Mouse (Mus musculus): ENCODE measurements around the gene Spata16. TPM values are rescaled to one million over a fixed set of nuclear protein-coding genes. Genes with fewer than 3 reads are reported as not detected.

Gene Spata16
- total RNA-seq (2012; rRNA removed) (not detected in 2 replicates), polyA plus RNA-seq (2012; ENCODE audit: insufficient read depth in 1 of 2, insufficient read length in 2 of 2, low read depth in 1 of 2, low replicate concordance in 2 of 2, missing spikeins in 1 of 2) (not detected)

DNA sequence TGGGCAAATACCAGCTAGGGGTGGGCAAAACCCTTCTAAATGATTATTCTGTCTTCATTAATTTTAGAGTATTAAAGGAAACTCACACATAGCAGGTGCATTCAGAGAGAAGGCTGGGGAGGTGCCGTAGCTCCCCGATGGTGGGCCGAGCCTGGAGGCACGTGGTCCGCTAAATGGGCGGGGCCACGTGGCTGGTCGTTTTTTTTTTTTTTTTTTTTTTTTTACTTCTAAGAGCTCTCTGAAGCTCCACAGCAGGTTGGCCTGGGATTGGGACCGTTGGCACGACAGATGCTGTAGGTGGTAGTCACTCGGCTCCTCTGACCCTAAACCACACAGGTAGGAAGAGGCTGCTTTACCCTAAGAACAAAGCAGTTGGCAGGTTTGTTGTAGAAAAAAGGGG is at the start of gene Spata16:
Gene Spata16 (plus strand): TSS at position 219 of the 400 bp plus-strand sequence.
- no peak for DNase-seq (ENCODE audit: low read depth, low spot score)

DNA sequence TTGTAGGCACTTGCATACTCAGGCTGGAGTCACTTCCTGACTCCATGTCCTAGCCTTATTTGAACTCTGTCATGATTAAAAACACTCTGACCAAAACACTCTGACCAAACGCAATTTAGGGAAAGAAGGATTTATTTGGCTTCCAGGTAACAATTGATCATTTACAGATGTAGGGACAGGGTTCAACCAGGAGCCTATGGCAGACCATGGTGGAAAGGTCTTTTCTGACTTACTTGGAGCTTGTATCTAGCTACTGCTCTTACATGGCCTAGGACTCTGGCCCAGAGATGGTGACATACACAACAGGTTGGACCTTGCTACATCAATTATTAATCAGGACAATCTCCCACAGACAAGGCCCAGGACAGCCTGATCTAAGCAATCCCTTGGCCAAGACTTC is 32.6 kb upstream of the Spata16 start:
- Histone ChIP-seq H3K79me2 (ENCODE audit: control insufficient read depth, insufficient read depth, low read length, poor library complexity) (no peaks in the 10 kb centered on the region), H3K36me3 (ENCODE audit: control insufficient read depth in 1 of 2, insufficient read depth in 2 of 2, low read length in 2 of 2) (no peaks in the 10 kb centered on the region), H3K27me3 (ENCODE audit: control insufficient read depth in 1 of 2, insufficient read depth in 2 of 2, low read length in 2 of 2) (no peaks in the 10 kb centered on the region), H3K4me3 (ENCODE audit: control insufficient read depth in 1 of 2, insufficient read depth in 1 of 2, low read depth in 2 of 2, low read length in 2 of 2) (no peak overlapping the region), H3K9me3 (replicated peaks; ENCODE audit: insufficient read depth, low read length) (no peaks in the 10 kb centered on the region), H3K4me1 (ENCODE audit: control insufficient read depth in 1 of 2, insufficient read depth in 2 of 2, low read length in 2 of 2) (no peaks in the 10 kb centered on the region), H3K9ac (ENCODE audit: control insufficient read depth, low read depth, low read length, poor library complexity, severe bottlenecking) (no peak overlapping the region), H3K27ac (ENCODE audit: control insufficient read depth, low read depth, low read length) (no peak overlapping the region)
- TF ChIP-seq RAD21 (IDR thresholded peaks at IDR 0.05; ENCODE audit: low read depth, low read length) (no peak), POLR2AphosphoS2 (IDR thresholded peaks at IDR 0.05; ENCODE audit: low read length) (no peak), TCF12 (IDR thresholded peaks at IDR 0.05; ENCODE audit: low read depth, low read length) (no peak), ZMIZ1 (IDR thresholded peaks at IDR 0.05; ENCODE audit: low read depth, low read length) (no peak), TBP (IDR thresholded peaks at IDR 0.05; ENCODE audit: low read depth, low read length) (no peak), TAL1 (IDR thresholded peaks at IDR 0.05; ENCODE audit: low read length) (no peak), CHD2 (IDR thresholded peaks at IDR 0.05; ENCODE audit: low read length) (no peak)
- no peak for DNase-seq (ENCODE audit: low read depth, low spot score)

More for the DNA sequence above, at the start of gene Spata16:
- no peak for TF ChIP-seq ZMIZ1 (IDR thresholded peaks at IDR 0.05; ENCODE audit: low read depth, low read length)
- TF ChIP-seq RAD21 (IDR thresholded peaks at IDR 0.05; ENCODE audit: low read depth, low read length), result no peak
- TF ChIP-seq ZKSCAN1 (IDR thresholded peaks at IDR 0.05; ENCODE audit: low read depth, low read length), result no peak
- TF ChIP-seq MXI1 (IDR thresholded peaks at IDR 0.05; ENCODE audit: low read depth, low read length), result no peak
- no peak for TF ChIP-seq HCFC1 (IDR thresholded peaks at IDR 0.05; ENCODE audit: low read depth, low read length)
- TF ChIP-seq UBTF (IDR thresholded peaks at IDR 0.05; ENCODE audit: borderline replicate concordance, insufficient read depth, low read depth, low read length), result no peak
- TF ChIP-seq USF1 (IDR thresholded peaks at IDR 0.05; ENCODE audit: low read depth, low read length), result no peak
- no peak for TF ChIP-seq CHD2 (IDR thresholded peaks at IDR 0.05; ENCODE audit: low read length)
- no peak for TF ChIP-seq MAZ (IDR thresholded peaks at IDR 0.05; ENCODE audit: low read depth, low read length)
- TF ChIP-seq EP300 (IDR thresholded peaks at IDR 0.05; ENCODE audit: low read depth in 1 of 2, low read length in 2 of 2), result no peak
- no peak for TF ChIP-seq POLR2AphosphoS2 (IDR thresholded peaks at IDR 0.05; ENCODE audit: low read length)
- no peak for TF ChIP-seq NRF1 (IDR thresholded peaks at IDR 0.05; ENCODE audit: insufficient read depth, low read depth, low read length, poor library complexity, severe bottlenecking)
- TF ChIP-seq BHLHE40 (IDR thresholded peaks at IDR 0.05; ENCODE audit: borderline replicate concordance, low read depth, low read length), result no peak
- no peak for TF ChIP-seq ELF1 (IDR thresholded peaks at IDR 0.05; ENCODE audit: low read depth, low read length)
- no peak for TF ChIP-seq USF2 (IDR thresholded peaks at IDR 0.05; ENCODE audit: borderline replicate concordance in 1 of 2, insufficient read depth in 1 of 2, low read depth in 1 of 2, low read length in 2 of 2)
- TF ChIP-seq E2F4 (IDR thresholded peaks at IDR 0.05; ENCODE audit: borderline replicate concordance, low read depth, low read length), result no peak
- TF ChIP-seq CTCF (IDR thresholded peaks at IDR 0.05 in 2 of 3, conservative IDR thresholded peaks at IDR 0.05 in 1 of 3; ENCODE audit: control insufficient read depth in 1 of 3, insufficient read depth in 1 of 3, low read depth in 2 of 3, low read length in 3 of 3, poor library complexity in 1 of 3, severe bottlenecking in 1 of 3), result no peak
- no peak for TF ChIP-seq MAFK (IDR thresholded peaks at IDR 0.05; ENCODE audit: borderline replicate concordance, low read depth, low read length)
- H3K9ac ChIP-seq (ENCODE audit: control insufficient read depth, low read depth, low read length, poor library complexity, severe bottlenecking), result no peak within 1 kb of the TSS
- no peaks in the 10 kb centered on the region for H3K27me3 ChIP-seq (ENCODE audit: control insufficient read depth in 1 of 2, insufficient read depth in 2 of 2, low read length in 2 of 2)
- no peak within 1 kb of the TSS for H3K4me3 ChIP-seq (ENCODE audit: control insufficient read depth in 1 of 2, insufficient read depth in 1 of 2, low read depth in 2 of 2, low read length in 2 of 2)
- H3K9me3 ChIP-seq (replicated peaks; ENCODE audit: insufficient read depth, low read length), result no peaks in the 10 kb centered on the region
- H3K4me1 ChIP-seq (ENCODE audit: control insufficient read depth in 1 of 2, insufficient read depth in 2 of 2, low read length in 2 of 2), result no peaks in the 10 kb centered on the region
- no peaks in the 10 kb centered on the region for H3K36me3 ChIP-seq (ENCODE audit: control insufficient read depth in 1 of 2, insufficient read depth in 2 of 2, low read length in 2 of 2)
- no peaks in the 10 kb centered on the region for H3K79me2 ChIP-seq (ENCODE audit: control insufficient read depth, insufficient read depth, low read length, poor library complexity)
- H3K27ac ChIP-seq (ENCODE audit: control insufficient read depth, low read depth, low read length), result no peak within 1 kb of the TSS
